Mouse (Mus musculus) cerebellum, adult 9-10 months (tissue): ENCODE results near the gene B4galt3.

ENCODE experiments used
- DNase-seq: peaks from one replicate; pipeline ENCODE4 v3.0.0; 2022

The B4galt3 gene

GRCm38 (mm10) chr1:171268341-171268740 is 1.8 kb upstream of the B4galt3 start:
- DNase-seq = no peak

- no peak for DNase-seq
These were observed 409 bp downstream of the B4galt3 start for GRCm38 (mm10) chr1:171270573-171270900.

- no peak for DNase-seq
These were observed 1.1 kb downstream of the B4galt3 start for GRCm38 (mm10) chr1:171271196-171271595.

- DNase-seq = no peak
These were observed 1.5 kb downstream of the B4galt3 start for GRCm38 (mm10) chr1:171271622-171272021.

GRCm38 (mm10) chr1:171272086-171272485 is 2.0 kb downstream of the B4galt3 start:
- no peak for DNase-seq

DNA sequence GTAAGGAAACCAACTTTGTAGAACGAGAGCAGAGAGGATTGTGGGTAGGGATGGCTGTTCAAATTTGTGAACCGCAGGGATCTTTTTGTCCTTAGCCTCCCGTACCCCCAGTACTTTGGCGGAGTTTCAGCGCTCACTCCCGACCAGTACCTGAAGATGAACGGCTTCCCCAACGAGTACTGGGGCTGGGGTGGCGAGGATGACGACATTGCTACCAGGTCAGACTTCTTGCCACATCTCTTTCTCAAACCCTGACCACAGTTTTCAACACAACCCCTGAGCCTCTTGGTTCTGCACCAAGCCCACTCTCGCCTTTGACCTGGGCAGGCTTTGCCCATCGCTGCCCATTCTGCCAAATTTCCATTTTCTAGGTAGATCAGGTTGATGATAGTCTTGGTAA is 4.0 kb downstream of the B4galt3 start:
- no peak for DNase-seq

GRCm38 (mm10) chr1:171275144-171275734 is 5.1 kb downstream of the B4galt3 start:
- no peak for DNase-seq

- DNase-seq = no peak
These were observed 6.1 kb downstream of the B4galt3 start for GRCm38 (mm10) chr1:171276110-171276748.

DNA sequence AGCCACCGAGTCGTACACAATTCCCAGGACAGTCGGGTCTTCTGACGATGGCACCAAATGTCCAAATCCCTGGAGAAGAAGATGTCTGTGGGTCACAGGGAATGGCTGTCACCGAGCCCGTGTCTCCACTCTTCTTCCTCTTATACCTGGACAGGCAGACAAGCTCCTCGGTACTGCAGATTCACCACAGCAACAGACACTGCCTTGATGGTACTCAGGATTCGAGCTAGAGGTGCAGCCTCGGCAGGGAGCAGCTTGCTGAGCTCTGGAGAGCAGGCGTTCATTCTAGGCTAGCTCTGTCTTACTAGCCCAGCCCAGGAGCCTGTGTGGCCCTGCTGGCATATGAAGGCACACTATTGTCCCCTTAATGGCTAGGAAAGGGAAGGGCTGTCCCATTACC is 7.6 kb downstream of the B4galt3 start:
- no peak for DNase-seq

DNA sequence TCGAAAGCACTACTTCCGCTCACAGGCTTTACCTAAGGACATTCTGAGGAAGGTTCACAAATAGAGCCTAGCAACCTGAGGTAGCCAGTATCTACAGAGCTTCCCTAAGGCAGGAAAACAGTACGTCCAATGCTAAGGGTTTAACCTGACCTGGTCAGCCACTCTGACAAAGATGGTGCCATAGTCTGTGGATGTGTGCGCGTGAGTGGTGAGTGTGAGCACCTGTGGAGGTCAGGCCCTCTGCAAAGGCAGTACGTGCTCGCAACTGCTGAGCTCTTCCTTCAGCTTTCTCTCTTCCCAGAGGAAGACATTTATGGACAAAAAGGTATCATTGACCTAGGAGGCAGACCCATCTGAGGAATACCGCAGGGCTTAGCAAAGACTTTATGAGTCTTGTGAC is 8.3 kb downstream of the B4galt3 start:
- no peak for DNase-seq

GRCm38 (mm10) chr1:171279012-171279705 is 9.0 kb downstream of the B4galt3 start:
- peak; percentile 22 for DNase-seq

DNA sequence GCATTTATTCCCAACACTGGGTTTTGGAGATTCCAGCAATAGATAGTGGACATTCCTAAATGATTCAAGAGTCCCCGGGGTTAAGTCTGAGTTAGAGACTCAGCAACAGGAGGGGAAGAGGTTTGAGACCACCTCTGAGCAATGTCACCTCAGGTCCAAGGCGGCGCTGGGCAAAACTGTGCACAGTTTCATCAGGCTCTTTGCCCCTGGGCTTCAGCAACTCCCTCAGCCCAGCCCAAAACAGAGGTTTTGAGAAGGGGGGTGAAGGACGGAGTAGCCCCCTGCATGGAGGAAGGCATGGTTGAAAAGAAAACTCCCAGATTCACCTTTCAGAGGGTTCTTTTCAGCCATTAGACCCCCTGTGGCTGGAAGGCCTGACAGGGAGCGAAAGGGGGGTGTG is 9.6 kb downstream of the B4galt3 start:
- DNase-seq = peak; percentile 37

GRCm38 (mm10) chr1:171280250-171280915 is 10.3 kb downstream of the B4galt3 start:
- peak; percentile 36 for DNase-seq

GRCm38 (mm10) chr1:171280916-171281527 is 10.9 kb downstream of the B4galt3 start, which contains the start of gene Ppox:
Ppox (minus strand) TSS chr1:171281186.
- DNase-seq = peak; percentile 96

- DNase-seq = peak; percentile 81
These were observed 11.4 kb downstream of the B4galt3 start for GRCm38 (mm10) chr1:171281528-171281923.

GRCm38 (mm10) chr1:171282086-171282805 is 12.1 kb downstream of the B4galt3 start:
- DNase-seq = peak; percentile 58

DNA sequence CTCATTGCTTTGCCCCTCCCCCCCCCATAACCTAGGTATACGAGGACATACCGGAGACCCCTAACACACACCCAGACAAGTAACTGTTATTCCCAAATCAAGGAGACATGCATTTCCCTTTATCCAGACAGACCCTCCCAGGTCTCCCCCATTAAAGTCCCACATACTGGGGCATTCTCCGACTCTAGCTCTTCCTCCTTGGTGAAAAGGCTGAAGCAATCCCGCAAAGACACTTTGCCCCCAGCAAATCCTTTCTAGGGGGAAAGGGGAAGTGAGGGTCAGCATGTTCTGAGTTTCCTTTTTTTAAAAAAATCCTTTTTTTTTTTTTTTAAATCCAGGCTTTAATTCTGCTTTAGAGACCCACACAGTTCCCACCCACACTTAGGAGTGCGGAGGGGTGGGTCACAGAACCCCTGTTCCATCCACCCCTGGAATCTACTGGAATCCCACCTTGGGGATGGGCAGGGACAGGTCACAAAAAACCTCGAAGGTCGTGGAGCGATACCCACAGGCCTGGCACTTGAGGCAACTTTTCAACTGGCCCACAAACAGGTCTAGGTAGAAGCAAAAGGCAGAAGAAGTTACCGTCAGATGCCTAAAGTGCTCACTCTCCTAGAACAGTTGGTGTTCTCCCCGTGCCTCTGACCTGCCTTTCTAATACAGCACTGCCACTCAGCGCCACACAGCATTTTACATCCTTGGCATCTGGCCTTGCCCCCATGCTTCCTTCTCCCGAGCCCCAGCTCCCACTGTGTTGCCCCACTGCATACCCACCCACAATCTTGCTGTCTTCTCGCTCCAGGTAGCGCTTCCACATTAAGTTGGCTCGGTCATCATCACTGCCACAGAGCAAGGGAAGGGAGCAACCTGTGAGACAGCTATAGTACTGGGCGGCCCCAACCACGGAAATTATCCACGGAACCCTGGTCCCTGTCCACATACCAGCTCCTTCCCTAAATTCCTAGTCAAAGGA is 13.3 kb downstream of the B4galt3 start:
- peak; percentile 32 for DNase-seq

- DNase-seq = peak; percentile 38
These were observed 14.4 kb downstream of the B4galt3 start for GRCm38 (mm10) chr1:171284491-171284890.

DNA sequence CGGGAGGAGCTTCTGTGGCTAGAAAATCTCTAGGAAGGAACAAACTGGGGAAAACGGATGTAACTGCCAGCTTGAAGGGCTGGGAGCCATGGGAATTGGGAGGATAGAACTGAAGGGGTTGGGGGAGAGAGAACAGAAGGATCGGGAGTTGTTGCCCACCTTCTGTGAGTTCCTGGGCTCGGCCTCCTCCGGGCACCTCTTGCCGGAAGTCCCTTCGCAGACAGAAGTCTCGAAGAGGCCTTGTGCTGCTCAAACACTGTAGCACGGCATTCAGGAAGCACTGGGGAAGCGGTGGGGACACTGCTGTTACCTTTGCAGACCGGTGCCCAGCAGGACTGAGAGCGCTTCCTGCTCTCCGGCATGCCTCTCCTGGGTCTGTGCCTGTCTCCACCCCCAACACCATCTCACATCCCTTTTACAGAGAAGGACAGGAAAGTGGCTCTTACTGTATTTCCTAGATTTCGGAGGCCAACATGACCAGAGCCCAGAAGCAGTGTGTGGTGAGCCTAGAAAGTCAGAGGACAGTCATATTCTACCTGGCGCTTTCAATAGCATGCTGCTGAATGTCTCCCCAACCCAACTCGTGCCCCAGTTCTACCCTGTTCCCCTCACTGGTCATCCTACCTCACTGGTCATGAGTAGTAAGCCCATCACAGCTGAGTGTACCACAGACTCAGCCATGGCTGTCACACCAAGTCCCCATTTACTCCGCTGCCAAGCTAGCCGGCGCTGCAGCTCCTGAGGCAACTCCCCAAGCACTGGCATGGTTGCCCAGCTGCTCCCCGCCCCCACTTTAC is 15.2 kb downstream of the B4galt3 start:
- DNase-seq = peak; percentile 25

DNA sequence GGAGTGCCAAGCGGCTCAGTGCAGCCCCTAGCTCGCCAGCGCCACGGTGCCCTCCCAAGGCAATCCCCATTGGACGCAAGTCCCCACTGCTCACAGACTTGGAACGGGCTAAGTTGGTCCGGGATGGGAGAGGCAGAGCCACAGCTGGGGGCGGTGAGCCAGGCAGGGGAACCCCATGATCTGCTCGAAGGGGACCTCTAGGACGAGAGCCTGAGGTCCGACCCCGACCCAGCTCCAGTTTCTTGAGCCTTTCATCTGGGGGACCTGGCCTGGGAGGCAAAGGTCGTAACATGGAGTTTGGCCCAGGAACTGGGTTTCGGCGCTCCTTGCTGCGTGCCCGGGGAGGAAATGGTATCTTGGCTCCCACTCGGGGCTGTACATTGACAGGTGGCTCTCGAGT is 16.4 kb downstream of the B4galt3 start:
- peak; percentile 59 for DNase-seq
